Mouse (Mus musculus) liver, adult 2 months (tissue): ENCODE results near the gene Ergic1. TPM values are rescaled to one million over a fixed set of nuclear protein-coding genes. Genes with fewer than 3 reads are reported as not detected.

Experiments used
- DNase-seq: peaks from one replicate; pipeline ENCODE4 v3.0.0-alpha.2; 2011; ENCODE audit warnings: low read depth, low spot score; ENCODE audit errors: extremely low read depth
- H3K27ac ChIP-seq: fragments of 200-500 bp; replicated peaks from 2 replicates; pipeline ENCODE4 v1.5.1; 2012; ENCODE audit warnings: low read depth, mild to moderate bottlenecking, control low read depth, inconsistent platforms, low read length; ENCODE audit not compliant: insufficient read depth
- H3K27me3 ChIP-seq: fragments of 200-500 bp; 2 replicates; pipeline ENCODE4 v1.6.1; 2012; ENCODE audit warnings: mild to moderate bottlenecking, moderate library complexity, low read length, inconsistent platforms; ENCODE audit not compliant: control insufficient read depth, insufficient read depth
- H3K36me3 ChIP-seq: fragments of 200-500 bp; 2 replicates; pipeline ENCODE4 v1.6.1; 2012; ENCODE audit warnings: low read length, inconsistent platforms; ENCODE audit not compliant: control insufficient read depth, insufficient read depth
- H3K4me1 ChIP-seq: fragments of 200-500 bp; 2 replicates; pipeline ENCODE4 v1.6.1; 2011; ENCODE audit warnings: low read length; ENCODE audit not compliant: control insufficient read depth, insufficient read depth
- H3K4me3 ChIP-seq: fragments of 200-500 bp; 2 replicates; pipeline ENCODE4 v1.5.1; 2011; ENCODE audit warnings: low read depth, mild to moderate bottlenecking, control low read depth, low read length, moderate library complexity; ENCODE audit not compliant: insufficient read depth
- H3K79me2 ChIP-seq: fragments of 200-500 bp; 2 replicates; pipeline ENCODE4 v1.6.1; 2012; ENCODE audit warnings: inconsistent platforms, mild to moderate bottlenecking, low read length, moderate library complexity; ENCODE audit not compliant: control insufficient read depth, insufficient read depth
- H3K9ac ChIP-seq: fragments of 200-500 bp; 2 replicates; pipeline ENCODE4 v1.6.1; 2012; ENCODE audit warnings: low read depth, mild to moderate bottlenecking, control low read depth, inconsistent platforms, low read length
- CTCF ChIP-seq: fragments of 200-500 bp; IDR thresholded peaks from 2 replicates; pipeline ENCODE4 v1.5.1; 2011; ENCODE audit warnings: low read depth, low read length, control low read depth
- POLR2A ChIP-seq: fragments of 200-500 bp; IDR thresholded peaks from 2 replicates; pipeline ENCODE4 v1.6.1; 2011; ENCODE audit warnings: low read length, control low read depth; ENCODE audit not compliant: insufficient read depth; ENCODE audit errors: extremely low read depth
- WGBS: fragments of 180-500 bp; shearing (Covaris S2); methylation state at CpG from one replicate; pipeline ENCODE4 v1.1.7; 2018; 5-methylcytosine and 5-hydroxymethylcytosine counted together
- polyA plus RNA-seq: library from polyadenylated mRNA; depleted of rRNA; stranded (reverse); fragments of >200 nt; gene quantifications from 2 replicates; pipeline ENCODE4 v1.2.3, GENCODE M21; 2012; rRNA removed
- total RNA-seq: library from RNA; depleted of rRNA; stranded (reverse); fragments of >200 nt; gene quantifications from 2 replicates; pipeline ENCODE4 v1.2.3, GENCODE M21; 2014; rRNA removed

The Ergic1 gene
- total and polyA plus RNA-seq, 2 experiments = 30.7 to 93.3 TPM

- DNase-seq = no peak
- Histone ChIP-seq H3K36me3 (peaks cover 6% of the 10 kb centered on the region; the same call in 1 of the 2 replicates), H3K27ac (no peak overlapping the region), H3K27me3 (no peaks in the 10 kb centered on the region), H3K9ac (no peak overlapping the region), H3K4me3 (no peak overlapping the region), H3K79me2 (no peaks in the 10 kb centered on the region), H3K4me1 (peaks cover 12% of the 10 kb centered on the region)
- 95% methylated on average over 13 of the region's 13 CpGs for WGBS
- TF ChIP-seq CTCF (no peak), POLR2A (no peak)
These were observed 140.3 kb downstream of the Ergic1 start for GRCm38 (mm10) chr17:26701565-26701964.

DNA sequence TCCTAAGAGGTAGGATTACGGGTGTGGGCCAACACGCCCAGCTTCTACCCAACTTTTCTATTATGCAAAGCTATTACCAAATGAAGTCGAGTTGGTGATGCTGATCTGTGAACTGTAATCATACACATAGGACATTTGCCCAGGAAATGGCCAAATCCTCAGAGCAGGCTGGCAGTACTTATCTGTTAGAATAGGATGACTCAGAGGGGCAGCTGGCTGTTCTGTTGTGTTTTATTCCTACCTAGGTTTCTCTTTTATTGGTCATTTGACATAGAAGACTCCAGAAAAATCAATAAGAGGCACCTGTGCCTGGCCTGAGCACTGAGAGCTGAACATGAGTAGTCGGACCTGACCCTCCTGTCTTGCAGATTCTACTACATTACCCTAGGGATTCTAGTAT is 141.3 kb downstream of the Ergic1 start:
- Histone ChIP-seq H3K9ac (no peak overlapping the region), H3K4me1 (peaks cover 12% of the 10 kb centered on the region), H3K27ac (peak overlapping the region; percentile 37; the same call in 1 of the 2 replicates), H3K27me3 (no peaks in the 10 kb centered on the region), H3K4me3 (no peak overlapping the region), H3K36me3 (peaks cover 4% of the 10 kb centered on the region; the same call in 1 of the 2 replicates), H3K79me2 (no peaks in the 10 kb centered on the region)
- peak; percentile 72 for DNase-seq
- WGBS = 22% methylated on average over 4 of the region's 4 CpGs
- no peak for TF ChIP-seq CTCF

- H3K4me3 ChIP-seq = no peak overlapping the region
- 94% methylated on average over 4 of the region's 4 CpGs for WGBS
These were observed 142.4 kb downstream of the Ergic1 start for GRCm38 (mm10) chr17:26703671-26704070.

DNA sequence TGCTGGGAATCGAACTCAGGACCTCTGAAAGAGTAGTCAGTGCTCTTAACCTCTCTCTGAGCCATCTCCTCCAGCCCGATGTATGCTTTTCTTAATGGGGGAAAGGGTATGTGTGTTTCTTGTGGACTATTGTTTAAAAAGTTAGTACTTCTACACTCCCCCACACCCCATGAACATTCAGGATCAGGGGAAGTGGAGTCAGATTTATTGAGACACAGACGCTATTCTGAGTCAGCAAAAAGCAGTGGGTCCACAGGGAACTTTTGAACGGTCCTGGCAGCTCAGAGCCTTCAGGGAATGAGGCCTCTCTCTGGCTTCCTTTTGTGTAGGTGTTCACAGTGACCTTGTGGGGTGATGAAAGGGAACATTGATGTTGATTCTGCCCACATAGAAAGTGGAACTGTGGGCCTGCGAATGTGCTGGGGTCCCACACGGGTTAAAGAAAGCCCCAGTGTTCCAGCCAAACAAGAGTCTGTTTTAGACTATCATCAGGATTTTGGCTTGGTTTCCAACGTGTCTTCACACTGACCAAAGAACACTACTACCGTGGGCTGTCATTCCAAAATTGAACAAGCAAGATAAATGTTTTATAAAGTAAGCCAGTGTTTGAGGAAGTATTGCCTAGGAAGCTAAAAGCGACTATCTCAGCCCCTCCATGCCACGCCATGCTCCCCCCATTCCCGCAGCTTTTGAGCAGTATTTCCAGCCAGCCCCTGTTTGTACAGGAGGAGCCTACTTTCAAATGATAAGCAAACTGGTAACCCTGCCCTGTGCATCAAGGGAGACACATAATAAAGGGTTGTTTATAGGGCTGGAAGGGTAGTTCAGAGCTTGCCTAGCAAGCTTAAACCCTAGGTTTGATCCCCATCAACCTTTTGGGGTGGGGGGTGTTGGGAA is 144.4 kb downstream of the Ergic1 start:
- WGBS = 34% methylated on average over 11 of the region's 11 CpGs
- TF ChIP-seq CTCF = no peak
- TF ChIP-seq POLR2A = no peak
- Histone ChIP-seq H3K27ac (no peak overlapping the region), H3K36me3 (no peaks in the 10 kb centered on the region), H3K27me3 (no peaks in the 10 kb centered on the region), H3K79me2 (no peaks in the 10 kb centered on the region), H3K4me1 (peaks cover 3% of the 10 kb centered on the region; the same call in 1 of the 2 replicates), H3K4me3 (no peak overlapping the region), H3K9ac (no peak overlapping the region)
- DNase-seq = peak; percentile 23

More at GRCm38 (mm10) chr17:26703671-26704070, 142.4 kb downstream of the Ergic1 start:
- no peak for DNase-seq
- H3K4me1 ChIP-seq = peaks cover 12% of the 10 kb centered on the region
- H3K79me2 ChIP-seq = no peaks in the 10 kb centered on the region
- no peak overlapping the region for H3K9ac ChIP-seq
- no peak for TF ChIP-seq POLR2A
- no peak for TF ChIP-seq CTCF
- H3K36me3 ChIP-seq = peaks cover 4% of the 10 kb centered on the region; the same call in 1 of the 2 replicates
- H3K27ac ChIP-seq = no peak overlapping the region
- H3K27me3 ChIP-seq = no peaks in the 10 kb centered on the region

Other genes with a start within 250 kb of the Ergic1 start
- gene Neurl1b, start 146.7 kb upstream of the Ergic1 start, total RNA-seq = 0.46 and 1.8 TPM in 2 replicates
- gene Neurl1b, start 146.7 kb upstream of the Ergic1 start, polyA plus RNA-seq = 0.57 and 0.83 TPM in 2 replicates
- gene Dusp1, start 639 bp downstream of the Ergic1 start, total RNA-seq = 10.5 and 10.7 TPM in 2 replicates
- gene Dusp1, start 639 bp downstream of the Ergic1 start, polyA plus RNA-seq = 22.2 and 40.0 TPM in 2 replicates
- 104 and 108 TPM in 2 replicates for gene Atp6v0e, start 101.7 kb downstream of the Ergic1 start, total RNA-seq
- 122 and 131 TPM in 2 replicates for gene Atp6v0e, start 101.7 kb downstream of the Ergic1 start, polyA plus RNA-seq
- gene Crebrf, start 154.2 kb downstream of the Ergic1 start, total RNA-seq = 28.2 and 37.0 TPM in 2 replicates
- gene Crebrf, start 154.2 kb downstream of the Ergic1 start, polyA plus RNA-seq = 1.4 and 1.5 TPM in 2 replicates
- gene Bnip1, start 219.6 kb downstream of the Ergic1 start, total RNA-seq = 22.8 and 25.2 TPM in 2 replicates
- gene Bnip1, start 219.6 kb downstream of the Ergic1 start, polyA plus RNA-seq = 17.5 and 18.4 TPM in 2 replicates